In genomic region chr13:68707296-68707747, GRCm38 (mm10) we compare ENCODE assay signal across 9 mouse cellular contexts.
A peak's percentile ranks its signal among the peaks of the same experiment; 100 is the strongest.
DNase-seq lines count a peak whose midpoint lies in the region; ATAC-seq and TF ChIP-seq lines count a peak whose summit lies in the region.
"Had no signal": no experiment of that assay in that cellular context is flagged by ENCODE, and none has a peak within 500 bp of the region (broad histone marks: within the 10 kb centered on the region; RNA-seq: fewer than 3 reads in every experiment).

No protein-coding gene starts in this region.

- H3K9ac ChIP-seq in forebrain, postnatal 0 days = 0 out of 2 replicates have a peak overlapping the region, but pooled peaks have one; percentile 3
- no peak overlapping the region for H3K9ac ChIP-seq in stomach, embryonic 15.5 days
- no peak overlapping the region for H3K9ac ChIP-seq in liver, embryonic 12.5 days
- H3K9ac ChIP-seq: lung, embryonic 15.5 days had no signal

- WGBS in forebrain, postnatal 0 days = 28% methylated on average over 6 of the region's 6 CpGs
- 83% methylated on average over 6 of the region's 6 CpGs for WGBS in stomach, embryonic 15.5 days
- 71% methylated on average over 6 of the region's 6 CpGs for WGBS in liver, embryonic 12.5 days (ENCODE audit: insufficient replicate concordance)

- DNase-seq in 3T3-L1 (ENCODE audit: low read depth, low spot score) = peak; percentile 2
- DNase-seq in adrenal gland, adult 2 months = peak; percentile 63
- peak; percentile 76 for DNase-seq in forebrain, postnatal 0 days
- peak; percentile 25 to 70 for DNase-seq in left cerebral cortex, adult 9 months (ENCODE audit: low spot score in 2 of 2)

- H3K4me3 ChIP-seq in forebrain, postnatal 0 days (ENCODE audit: low read depth, low read length) = no peak overlapping the region
- no peak overlapping the region for H3K4me3 ChIP-seq in stomach, embryonic 15.5 days (replicated peaks)
- no peak overlapping the region for H3K4me3 ChIP-seq in liver, embryonic 12.5 days
- H3K4me3 ChIP-seq: lung, embryonic 15.5 days had no signal

- H3K27ac ChIP-seq in forebrain, postnatal 0 days (ENCODE audit: low read depth, low read length) = peak overlapping the region; percentile 62
- H3K27ac ChIP-seq in stomach, embryonic 15.5 days = no peak overlapping the region
- H3K27ac ChIP-seq in liver, embryonic 12.5 days = no peak overlapping the region
- H3K27ac ChIP-seq: lung, embryonic 15.5 days had no signal

- peak; percentile 32; the same call in 1 of the 2 replicates for TF ChIP-seq CTCF in forebrain, postnatal 0 days (IDR thresholded peaks at IDR 0.05; ENCODE audit: low read depth)

- peak; percentile 95 for ATAC-seq in forebrain, postnatal 0 days
- 0 out of 2 replicates have a peak, but pooled peaks have one; percentile 4 for ATAC-seq in stomach, embryonic 15.5 days (ENCODE audit: insufficient read depth, low FRiP score, low read depth)
- ATAC-seq in liver, embryonic 12.5 days = no peak
- ATAC-seq in granulocyte monocyte progenitor cell, adult 5-6 weeks (replicated peaks; ENCODE audit: poor library complexity, severe bottlenecking) = no peak
- no peak for ATAC-seq in megakaryocyte-erythroid progenitor cell, adult 5-6 weeks (replicated peaks; ENCODE audit: low FRiP score, low TSS enrichment, poor library complexity, severe bottlenecking)

- peaks cover 6% of the 10 kb centered on the region; the same call in 1 of the 2 replicates for H3K4me1 ChIP-seq in forebrain, postnatal 0 days (ENCODE audit: insufficient read depth)
- no peaks in the 10 kb centered on the region for H3K4me1 ChIP-seq in stomach, embryonic 15.5 days
- H3K4me1 ChIP-seq in liver, embryonic 12.5 days = no peaks in the 10 kb centered on the region
- H3K4me1 ChIP-seq: lung, embryonic 15.5 days had no signal

- H3K36me3 ChIP-seq in forebrain, postnatal 0 days (ENCODE audit: insufficient read depth) = no peaks in the 10 kb centered on the region; the same call in 1 of the 2 replicates
- H3K36me3 ChIP-seq in stomach, embryonic 15.5 days = no peaks in the 10 kb centered on the region
- no peaks in the 10 kb centered on the region for H3K36me3 ChIP-seq in liver, embryonic 12.5 days

- no peaks in the 10 kb centered on the region for H3K9me3 ChIP-seq in forebrain, postnatal 0 days (ENCODE audit: low read length)
- no peaks in the 10 kb centered on the region for H3K9me3 ChIP-seq in stomach, embryonic 15.5 days
- H3K9me3 ChIP-seq in liver, embryonic 12.5 days (replicated peaks) = peaks cover 19% of the 10 kb centered on the region; the same call in 1 of the 2 replicates
- H3K9me3 ChIP-seq: lung, embryonic 15.5 days had no signal

- H3K27me3 ChIP-seq in forebrain, postnatal 0 days (ENCODE audit: insufficient read depth, low read length) = no peaks in the 10 kb centered on the region
- H3K27me3 ChIP-seq in stomach, embryonic 15.5 days (replicated peaks) = no peaks in the 10 kb centered on the region
- H3K27me3 ChIP-seq in liver, embryonic 12.5 days (replicated peaks) = no peaks in the 10 kb centered on the region
- H3K27me3 ChIP-seq: lung, embryonic 15.5 days had no signal

- no peak overlapping the region for H3K4me2 ChIP-seq in forebrain, postnatal 0 days (ENCODE audit: low read depth)
- no peak overlapping the region for H3K4me2 ChIP-seq in stomach, embryonic 15.5 days
- no peak overlapping the region for H3K4me2 ChIP-seq in liver, embryonic 12.5 days
- H3K4me2 ChIP-seq: lung, embryonic 15.5 days had no signal

Comparison
In these comparisons a context has a peak if more than half of its experiments do, and no peak if none do; other contexts are left out.
1. DNase-seq: peak in every context shown above with its lines; median percentile 76 in forebrain, postnatal 0 days; 63 in adrenal gland, adult 2 months; 48 in left cerebral cortex, adult 9 months; 2 in 3T3-L1.
2. ATAC-seq: peak in forebrain, postnatal 0 days (single experiment) and stomach, embryonic 15.5 days (single experiment); none in liver, embryonic 12.5 days (single experiment), granulocyte monocyte progenitor cell, adult 5-6 weeks (single experiment) and megakaryocyte-erythroid progenitor cell, adult 5-6 weeks (single experiment).